Mouse (Mus musculus) ovary, postnatal 10 days (tissue): Measurements from ENCODE around the gene Olfr15.

ENCODE experiments used
- DNase-seq: peaks from one replicate; pipeline ENCODE4 v3.0.0; 2022; ENCODE audit warnings: low spot score

The Olfr15 gene

DNA sequence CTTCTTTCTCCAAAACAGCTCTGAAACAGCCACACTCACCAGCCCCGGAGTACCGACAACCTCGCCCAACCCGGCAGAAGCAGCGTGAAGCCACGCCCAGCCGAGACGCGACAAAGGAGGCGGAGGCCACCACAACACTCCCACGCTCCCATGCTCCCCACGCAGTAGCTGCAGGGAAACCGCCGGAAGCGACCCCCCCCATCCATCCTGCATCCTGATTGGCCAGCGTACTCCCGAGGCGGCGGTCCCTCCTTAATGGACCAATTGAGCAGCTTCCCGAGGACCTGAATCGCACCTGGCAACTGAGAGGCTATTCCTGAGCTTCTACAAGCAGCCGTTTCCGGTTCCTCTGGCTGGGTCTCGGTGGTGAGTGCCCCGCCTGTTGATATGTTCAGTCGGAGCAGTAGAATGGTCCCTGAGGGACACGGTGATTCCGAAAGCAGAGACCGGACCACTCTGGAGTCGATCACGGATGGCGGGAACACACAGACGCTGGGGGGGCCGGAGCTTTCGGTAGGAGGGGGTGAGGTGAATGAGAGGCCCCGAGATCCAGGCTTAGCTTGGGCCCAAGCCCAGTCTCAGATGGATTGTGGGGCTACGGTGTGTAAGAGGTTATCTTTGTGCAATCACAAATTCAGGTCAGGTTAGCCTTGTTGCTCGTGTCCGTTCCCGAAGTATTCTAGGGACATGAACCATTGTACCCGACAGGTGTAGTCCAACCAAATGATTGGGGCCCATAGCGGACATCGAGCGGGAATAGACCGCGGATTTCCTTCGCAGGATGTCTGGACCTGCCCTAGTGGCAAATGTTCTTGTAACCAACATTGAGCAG lies 41.8 kb downstream of the Olfr15 start, which contains the start of gene Naa60:
Gene Naa60, plus strand, starts transcription at position 160 of the 832 bp plus-strand sequence.
- peak; percentile 66 for DNase-seq

DNA sequence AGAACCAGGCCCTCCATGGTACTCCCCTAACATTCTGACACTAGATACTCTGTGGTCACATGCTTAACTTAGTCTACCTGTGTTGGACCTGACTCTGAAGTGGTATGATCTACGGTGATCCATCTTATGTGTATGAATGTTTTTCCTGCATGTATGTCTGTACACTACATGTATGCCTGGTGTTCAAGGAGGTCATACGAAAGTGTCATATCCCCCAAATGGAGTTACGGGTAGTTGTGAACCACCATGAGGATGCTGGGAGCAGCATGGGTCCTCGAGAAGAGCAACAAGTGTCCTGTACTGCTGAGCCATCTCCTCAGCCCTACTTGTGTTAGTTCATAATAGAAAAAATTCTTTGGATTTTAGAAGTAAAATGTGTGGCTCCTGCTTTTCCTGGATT lies 45.7 kb downstream of the Olfr15 start:
- no peak for DNase-seq

DNA sequence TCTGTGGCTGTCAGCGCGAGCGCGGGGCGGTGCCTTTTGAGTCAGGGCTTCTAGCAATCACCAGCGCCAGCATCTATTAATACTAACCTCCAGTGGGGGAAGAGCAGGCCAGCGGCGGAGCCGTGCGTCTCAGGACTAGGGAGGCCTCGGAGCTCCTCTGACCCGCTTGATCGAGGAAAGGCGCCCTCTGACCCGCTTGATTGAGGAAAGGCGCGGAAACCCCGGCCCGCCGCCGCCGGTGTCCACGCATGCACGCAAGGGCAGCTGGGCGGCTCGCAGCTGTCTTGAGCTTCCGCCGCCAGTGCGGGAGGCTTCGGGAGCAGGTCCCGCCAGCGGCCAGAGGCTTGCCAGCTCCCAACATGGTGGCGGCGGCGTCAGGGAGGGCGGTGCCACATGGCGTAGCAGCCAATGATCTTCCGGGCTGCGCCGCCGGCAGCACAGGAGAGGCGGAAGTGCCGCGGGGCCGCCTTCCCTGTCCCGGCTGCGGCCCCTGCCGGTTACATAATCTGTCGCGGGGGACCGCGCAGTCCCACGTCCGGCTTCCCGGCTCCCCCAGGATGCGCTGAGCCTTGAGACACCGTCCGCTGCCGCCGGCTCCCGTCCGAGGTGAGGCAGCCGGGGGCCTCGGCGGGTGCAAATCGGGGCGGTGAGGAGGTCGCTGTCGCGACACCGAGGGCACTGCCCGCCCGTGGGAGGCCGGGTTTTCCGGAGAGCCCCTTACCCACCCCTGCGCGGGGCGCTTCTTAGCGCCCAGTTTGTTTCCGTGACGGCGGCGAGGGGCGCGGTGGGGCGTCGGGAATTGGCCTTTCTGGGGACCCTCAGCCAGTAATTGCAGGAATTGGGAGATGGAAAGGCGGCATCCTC lies 53.8 kb downstream of the Olfr15 start, which contains the start of the genes Zfp597 and Gm20695:
Gene Zfp597, minus strand, starts transcription at position 361 of the 864 bp plus-strand sequence.
Gene Gm20695, plus strand, starts transcription at position 448 of the 864 bp plus-strand sequence.
- peak; percentile 86 for DNase-seq

DNA sequence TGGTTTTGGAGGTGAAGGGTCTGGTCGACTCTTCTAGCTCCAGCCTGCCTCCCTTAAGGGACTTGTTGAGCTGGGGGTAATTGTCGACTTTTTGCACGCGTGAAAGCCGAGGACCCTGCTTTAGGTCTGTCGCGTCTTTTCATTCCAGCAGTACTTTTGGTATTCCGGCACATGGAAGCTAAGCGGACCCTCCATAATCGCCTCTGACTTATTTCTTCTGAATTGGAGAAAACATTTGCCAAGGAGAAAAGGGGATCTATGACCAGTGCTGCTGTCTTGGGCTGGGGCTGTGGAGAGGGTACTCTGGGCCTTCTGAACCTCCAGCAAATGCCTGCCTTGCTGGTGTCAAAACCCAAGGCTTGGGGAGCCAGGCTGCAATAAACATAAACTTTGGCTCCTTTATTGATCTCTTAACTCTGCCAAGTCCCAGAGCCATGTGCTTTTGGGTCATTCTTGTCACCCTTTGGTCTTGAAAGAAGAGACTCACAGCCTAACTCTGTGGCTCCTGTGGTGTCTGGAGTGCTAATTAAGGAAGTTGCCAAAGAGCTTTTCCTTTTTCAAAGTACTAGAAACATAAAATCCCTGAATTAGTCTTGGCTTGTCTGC lies 54.5 kb downstream of the Olfr15 start:
- DNase-seq, result no peak

DNA sequence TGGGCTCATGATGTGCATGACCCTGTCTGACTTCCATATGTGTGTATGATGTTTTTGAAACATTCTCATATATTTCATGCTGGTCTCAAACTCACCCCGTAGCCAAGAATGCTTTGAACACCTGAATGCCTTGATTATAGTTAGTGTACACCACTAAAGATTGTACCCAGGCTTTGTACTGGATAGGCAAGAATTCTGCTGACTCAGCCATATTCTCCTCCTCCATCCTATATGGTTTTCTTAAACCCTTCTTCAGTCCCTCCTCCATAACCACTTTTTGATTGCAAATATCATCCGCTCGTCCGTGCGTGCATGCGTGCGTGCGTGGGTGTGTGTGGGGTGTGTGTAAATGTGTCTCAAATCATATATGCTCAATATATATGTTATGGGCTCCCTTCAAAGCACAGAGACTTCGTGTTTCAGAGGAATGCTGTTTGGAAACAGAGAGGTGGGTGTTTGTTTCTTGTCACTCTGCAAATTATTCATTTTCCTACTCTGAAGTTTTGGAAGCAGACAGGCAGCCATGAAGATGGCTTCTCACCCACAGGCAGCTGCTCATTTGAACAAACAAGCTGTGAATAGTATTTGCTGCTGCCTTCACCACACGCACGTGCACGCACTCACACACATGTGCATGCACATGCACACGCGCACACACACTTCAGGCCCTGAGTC lies 61.1 kb downstream of the Olfr15 start:
- DNase-seq, result no peak

DNA sequence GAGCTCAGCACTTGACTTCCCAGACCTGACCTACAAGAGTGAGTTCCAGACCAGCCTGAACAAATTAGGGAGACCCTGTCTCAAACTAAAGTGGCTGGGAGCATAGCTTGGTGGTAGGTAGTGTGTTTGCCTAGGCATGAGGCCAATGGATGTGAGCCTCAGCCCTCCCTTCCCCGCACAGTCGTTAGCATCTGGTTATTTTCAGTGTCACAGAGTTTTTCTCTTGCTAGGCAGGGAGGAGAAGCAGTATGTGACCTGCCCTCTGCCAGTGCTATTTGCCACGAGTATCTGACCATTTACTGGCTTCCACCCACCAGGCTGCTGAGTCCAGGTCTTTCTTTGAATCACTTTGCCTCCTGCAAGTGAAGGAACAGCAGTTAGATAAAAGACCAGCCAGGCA lies 63.1 kb downstream of the Olfr15 start:
- DNase-seq, result no peak
